In genomic region chr2:31371396-31371795, GRCm38 (mm10) we compare ENCODE assay signal across 16 mouse cellular contexts. TPM values are rescaled to one million over a fixed set of nuclear protein-coding genes. Genes with fewer than 3 reads are reported as not detected.
DNase-seq lines count a peak whose midpoint lies in the region; ATAC-seq lines count a peak whose summit lies in the region.
"Had no signal": no experiment of that assay in that cellular context is flagged by ENCODE, and none has a peak within 500 bp of the region (broad histone marks: within the 10 kb centered on the region; RNA-seq: fewer than 3 reads in every experiment).

No protein-coding gene starts in this region.

- no peak for ATAC-seq in kidney, embryonic 14.5 days (ENCODE audit: low FRiP score, low TSS enrichment)
- ATAC-seq in frontal cortex, adult (ENCODE audit: low TSS enrichment): no peak

- 69% methylated on average over 9 of the region's 9 CpGs for WGBS in kidney, embryonic 14.5 days

- peaks cover 4% of the 10 kb centered on the region; the same call in 1 of the 2 replicates for H3K9me3 ChIP-seq in kidney, embryonic 14.5 days (ENCODE audit: control insufficient read depth, low read length)
- H3K9me3 ChIP-seq: embryonic facial prominence, embryonic 13.5 days; hindbrain, embryonic 15.5 days; stomach, embryonic 15.5 days had no signal

- H3K4me2 ChIP-seq in kidney, embryonic 14.5 days (replicated peaks; ENCODE audit: low read depth, low read length): no peak overlapping the region
- H3K4me2 ChIP-seq: embryonic facial prominence, embryonic 13.5 days; hindbrain, embryonic 15.5 days; stomach, embryonic 15.5 days had no signal

- no peaks in the 10 kb centered on the region for H3K36me3 ChIP-seq in kidney, embryonic 14.5 days (ENCODE audit: control insufficient read depth, insufficient read depth, low read length)
- H3K36me3 ChIP-seq: embryonic facial prominence, embryonic 13.5 days; hindbrain, embryonic 15.5 days; stomach, embryonic 15.5 days had no signal

- H3K4me1 ChIP-seq in kidney, embryonic 14.5 days (ENCODE audit: control insufficient read depth, insufficient read depth, low read length): no peaks in the 10 kb centered on the region
- H3K4me1 ChIP-seq: embryonic facial prominence, embryonic 13.5 days; hindbrain, embryonic 15.5 days; megakaryocyte, embryonic 14.5 days; stomach, embryonic 15.5 days had no signal

- H3K27me3 ChIP-seq in kidney, embryonic 14.5 days (ENCODE audit: control insufficient read depth, insufficient read depth, low read length): peaks cover 2% of the 10 kb centered on the region; the same call in 1 of the 2 replicates
- H3K27me3 ChIP-seq: embryonic facial prominence, embryonic 13.5 days; hindbrain, embryonic 15.5 days; stomach, embryonic 15.5 days had no signal

- no peak overlapping the region for H3K4me3 ChIP-seq in kidney, embryonic 14.5 days (ENCODE audit: low read length)
- H3K4me3 ChIP-seq: embryonic facial prominence, embryonic 13.5 days; hindbrain, embryonic 15.5 days; megakaryocyte, embryonic 14.5 days; stomach, embryonic 15.5 days had no signal

- no peak overlapping the region for H3K27ac ChIP-seq in kidney, embryonic 14.5 days (ENCODE audit: low read depth, low read length)
- H3K27ac ChIP-seq: embryonic facial prominence, embryonic 13.5 days; hindbrain, embryonic 15.5 days; liver, embryonic 14.5 days; stomach, embryonic 15.5 days had no signal

- peak; percentile 18 for DNase-seq in kidney, adult 18-20 months
- peak; percentile 83 for DNase-seq in gastrocnemius, postnatal 25 days
- DNase-seq in kidney, adult 9 months: peak; percentile 13
- peak; percentile 23 for DNase-seq in lung, postnatal 25 days (ENCODE audit: low spot score)
- DNase-seq in cerebellum, adult 18-20 months: no peak
- DNase-seq in embryo, embryonic 9.5 days (ENCODE audit: extremely low spot score): no peak
- DNase-seq: right cerebral cortex, postnatal 4 days had no signal

- no peak overlapping the region for H3K9ac ChIP-seq in kidney, embryonic 14.5 days (ENCODE audit: low read depth, low read length)
- H3K9ac ChIP-seq: embryonic facial prominence, embryonic 13.5 days; hindbrain, embryonic 15.5 days; liver, embryonic 14.5 days; stomach, embryonic 15.5 days had no signal

RNA-seq across cellular contexts. Expression of gene Hmcn2, which starts 57.2 kb away (rescaled TPM):
- 0.10 TPM in 1 of 2 replicates, not detected in the other for polyA plus RNA-seq in kidney, embryonic 14.5 days (2014; fragmentation: Nextera tagmentation; extraction: Ambion mirVana)
- total RNA-seq in gastrocnemius, postnatal 25 days (2021): 10 to 100 TPM; 33.0 to 38.1 TPM
- total RNA-seq: MEL; monocyte, adult 5-6 weeks had no signal
- polyA plus RNA-seq: embryonic facial prominence, embryonic 13.5 days had no signal

Comparison
In these comparisons a context has a peak if more than half of its experiments do, and no peak if none do; other contexts are left out.
1. DNase-seq: peak in kidney, adult 18-20 months (single experiment), gastrocnemius, postnatal 25 days (single experiment), kidney, adult 9 months (single experiment) and lung, postnatal 25 days (single experiment); none in cerebellum, adult 18-20 months (0 of 2) and embryo, embryonic 9.5 days (single experiment).